Mouse (Mus musculus) heart, adult 11 months (tissue): ENCODE measurements around the gene Zscan10.
A peak's percentile ranks its signal among the peaks of the same experiment; 100 is the strongest.

ENCODE experiments used
- DNase-seq: peaks from one replicate; pipeline ENCODE4 v3.0.0; 2022

Gene Zscan10

DNA sequence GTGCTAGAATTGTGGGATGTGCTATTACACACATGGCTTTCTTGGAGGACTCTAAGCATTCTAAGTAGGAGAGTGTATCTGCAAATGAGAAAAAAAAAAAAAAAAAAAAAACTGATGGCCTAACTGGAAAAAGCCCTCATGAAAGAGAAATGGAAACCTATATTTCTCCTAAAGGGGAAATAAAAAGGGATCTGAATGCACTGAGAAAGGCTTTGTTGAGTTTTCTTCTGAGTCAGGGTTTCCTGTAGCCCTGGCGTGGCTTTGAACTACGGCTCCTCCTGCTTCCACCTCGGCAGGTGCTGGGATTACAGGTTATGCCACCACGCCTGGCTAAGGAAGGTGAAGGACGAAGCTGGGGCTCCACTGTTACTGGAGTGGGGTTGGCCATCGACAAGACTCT, 53.3 kb downstream of the Zscan10 start:
- no peak for DNase-seq

DNA sequence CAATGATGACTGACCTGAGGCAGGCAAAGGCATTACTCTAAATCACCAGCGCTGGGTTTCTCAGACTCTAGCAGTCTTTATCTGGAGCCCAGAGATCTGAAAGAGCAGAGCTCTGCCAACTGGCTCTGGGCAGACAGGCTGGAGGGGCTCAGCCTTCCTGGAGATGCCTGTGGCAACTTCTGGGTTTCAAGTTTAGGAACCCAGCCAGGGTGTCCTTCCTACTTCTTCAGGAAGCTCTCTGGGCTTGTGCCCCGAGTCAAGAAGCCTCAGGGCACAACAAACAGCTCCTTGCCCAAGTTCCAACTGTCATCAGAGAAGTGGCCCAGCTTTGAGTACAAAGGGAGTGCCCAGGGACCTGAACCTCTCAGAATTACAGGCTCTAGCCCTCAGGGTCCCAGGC, 53.8 kb downstream of the Zscan10 start:
- DNase-seq: no peak

DNA sequence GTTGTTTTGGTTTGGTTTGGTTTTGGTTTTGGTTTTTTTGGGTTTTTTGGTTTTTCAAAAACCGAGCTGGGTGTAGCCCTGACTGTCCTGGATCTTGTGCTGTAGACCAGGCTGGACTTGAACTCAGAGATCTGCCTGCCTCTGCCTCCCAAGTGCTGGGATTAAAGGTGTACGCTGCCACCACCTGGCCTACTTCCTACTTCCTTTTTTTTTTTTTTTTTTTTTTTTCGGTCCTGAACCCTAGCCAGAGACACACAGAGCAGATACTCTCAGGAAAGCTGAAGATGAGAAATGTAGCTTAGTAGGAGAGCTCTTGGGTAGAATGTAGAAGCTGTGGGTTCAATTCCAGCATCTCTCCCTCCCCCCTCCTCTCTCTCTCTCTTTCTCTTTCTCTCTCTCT, 57.8 kb downstream of the Zscan10 start:
- no peak for DNase-seq

DNA sequence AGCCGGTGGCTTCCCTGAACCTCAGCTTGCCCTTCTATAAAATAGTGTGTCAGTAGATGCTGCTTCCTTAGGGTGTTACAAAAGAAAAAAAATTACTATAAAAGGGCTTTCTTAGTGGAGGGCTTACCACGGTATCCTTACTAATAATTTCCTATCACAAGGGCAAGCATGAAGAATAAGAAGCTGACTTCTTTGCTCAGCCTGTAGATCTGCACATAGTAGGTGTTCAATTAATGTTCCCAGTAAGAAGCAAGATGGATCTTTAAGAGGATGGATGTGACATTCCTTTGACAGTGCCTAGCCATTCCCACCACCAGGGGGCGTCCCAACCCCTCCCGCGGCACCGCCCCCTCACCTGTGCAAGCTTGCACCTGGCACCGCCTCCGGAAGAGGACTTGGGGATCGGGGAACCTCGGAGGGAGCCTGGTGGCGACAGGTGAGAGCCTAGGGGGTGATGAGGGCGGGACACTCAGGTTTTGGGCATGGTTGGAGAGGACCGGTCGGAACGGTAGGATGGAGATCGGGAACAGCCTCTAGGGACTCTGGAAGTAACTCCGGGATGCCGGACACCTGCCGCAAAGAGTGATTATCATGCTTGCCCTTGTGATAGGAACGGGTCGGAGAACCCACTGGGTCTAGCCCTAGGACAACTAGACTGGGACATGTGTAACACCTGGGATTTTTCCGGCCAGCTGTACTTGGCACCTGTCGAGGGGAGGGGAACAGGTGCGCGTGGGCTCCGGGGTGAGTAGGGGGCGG, 59.6 kb downstream of the Zscan10 start, which contains the start of gene Bicdl2:
Gene Bicdl2, plus strand, starts transcription at position 390 of the 759 bp plus-strand sequence.
- DNase-seq: peak; percentile 89
